Mouse (Mus musculus) ovary, postnatal 36 days (tissue): ENCODE results near the gene Olfr1006.
"Not testable (repeated sequence)": the region's sequence is repeated elsewhere in the genome, so short reads cannot be mapped to it uniquely, and the experiment has no call there.

ENCODE experiments used
- DNase-seq: peaks from one replicate; pipeline ENCODE4 v3.0.0; 2022; ENCODE audit warnings: low spot score, mixed read lengths

Gene Olfr1006

GRCm38 (mm10) chr2:85678667-85679066 lies at the start of gene Olfr1006:
Gene Olfr1006 (minus strand): TSS chr2:85678767.
- DNase-seq = no peak

GRCm38 (mm10) chr2:85725793-85726192 lies 47.2 kb upstream of the Olfr1006 start:
- no peak for DNase-seq

- DNase-seq = no peak
These were observed 36.6 kb upstream of the Olfr1006 start, which contains the start of gene Olfr1009 for GRCm38 (mm10) chr2:85715119-85715518. Gene Olfr1009 (plus strand): TSS chr2:85715419.

GRCm38 (mm10) chr2:85711159-85711558 lies 32.6 kb upstream of the Olfr1006 start:
- DNase-seq = no peak

GRCm38 (mm10) chr2:85710680-85711079 lies 32.1 kb upstream of the Olfr1006 start:
- not testable (repeated sequence) for DNase-seq

GRCm38 (mm10) chr2:85689131-85689530 lies 10.6 kb upstream of the Olfr1006 start, which contains the start of gene Olfr1008:
Gene Olfr1008 (plus strand): TSS chr2:85689431.
- DNase-seq = no peak

GRCm38 (mm10) chr2:85664355-85664754 lies 14.2 kb downstream of the Olfr1006 start, which contains the start of gene Olfr154:
Gene Olfr154 (minus strand): TSS chr2:85664455.
- not testable (repeated sequence) for DNase-seq

- DNase-seq = no peak
These were observed 28.0 kb downstream of the Olfr1006 start, which contains the start of gene Olfr1002 for GRCm38 (mm10) chr2:85650604-85651003. Gene Olfr1002 (minus strand): TSS chr2:85650704.
